Mouse (Mus musculus) erythroblast, embryonic 14.5 days (primary cell): ENCODE data around the gene Itk.

Experiments used
- GATA1 ChIP-seq: IDR thresholded peaks from 2 replicates; pipeline ENCODE4 v1.6.1; 2012; ENCODE audit warnings: low read length, inconsistent platforms, mixed read lengths
- TAL1 ChIP-seq: IDR thresholded peaks from 3 replicates; pipeline ENCODE4 v1.6.1; 2012; ENCODE audit warnings: low read length, inconsistent platforms, mixed read lengths

DNA sequence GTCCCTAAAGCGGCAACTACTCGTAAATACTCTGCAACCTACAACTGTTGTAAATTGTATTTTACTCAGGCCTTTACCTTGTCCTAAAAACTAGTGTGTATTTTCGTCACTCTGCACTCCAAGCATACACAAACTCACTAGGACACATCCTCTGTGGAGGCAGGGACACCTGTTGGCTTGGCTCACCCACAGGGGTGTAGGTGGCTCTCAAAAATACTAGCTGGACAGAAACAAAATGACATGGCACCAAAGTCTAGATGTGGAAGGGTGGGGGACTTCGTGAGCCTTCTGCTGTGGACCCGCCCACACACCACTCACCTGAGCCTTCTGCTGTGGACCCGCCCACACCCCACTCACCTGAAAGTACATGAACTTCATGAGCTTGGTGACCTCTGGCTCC is 105.5 kb downstream of the Itk start:
- no peak for TF ChIP-seq TAL1
- TF ChIP-seq GATA1 = no peak
